Mouse (Mus musculus) heart, embryonic 13.5 days (tissue): ENCODE measurements around the gene Minos1. TPM values are rescaled to one million over a fixed set of nuclear protein-coding genes. Genes with fewer than 3 reads are reported as not detected.
A peak's percentile ranks its signal among the peaks of the same experiment; 100 is the strongest.

Source experiments
- ATAC-seq: fragments of 200-750 bp; cut with Nextera tagmentation; 2 replicates; pipeline ENCODE4 v1.8.0; 2017; ENCODE audit warnings: moderate TSS enrichment; ENCODE audit not compliant: insufficient number of reproducible peaks, low FRiP score, low TSS enrichment; ENCODE audit errors: extremely low read depth
- H3K27ac ChIP-seq: fragments of 300-500 bp; sonication (generic); replicated peaks from 2 replicates; pipeline ENCODE4 v1.5.1; 2015; ENCODE audit warnings: moderate library complexity, mild to moderate bottlenecking, inconsistent platforms
- H3K27me3 ChIP-seq: fragments of 300-500 bp; sonication (generic); replicated peaks from 2 replicates; pipeline ENCODE4 v1.6.1; 2015; ENCODE audit warnings: mild to moderate bottlenecking, inconsistent platforms
- H3K36me3 ChIP-seq: fragments of 300-500 bp; sonication (generic); 2 replicates; pipeline ENCODE4 v1.6.1; 2015; ENCODE audit warnings: mild to moderate bottlenecking, inconsistent platforms
- H3K4me1 ChIP-seq: fragments of 300-500 bp; sonication (generic); 2 replicates; pipeline ENCODE4 v1.6.1; 2015; ENCODE audit warnings: inconsistent platforms
- H3K4me2 ChIP-seq: fragments of 300-500 bp; sonication (generic); 2 replicates; pipeline ENCODE4 v1.6.1; 2015; ENCODE audit warnings: inconsistent platforms, mild to moderate bottlenecking, moderate library complexity
- H3K4me3 ChIP-seq: fragments of 300-500 bp; sonication (generic); 2 replicates; pipeline ENCODE4 v1.5.1; 2015; ENCODE audit warnings: moderate library complexity, mild to moderate bottlenecking, inconsistent platforms
- H3K9ac ChIP-seq: fragments of 300-500 bp; sonication (generic); 2 replicates; pipeline ENCODE4 v1.6.1; 2015; ENCODE audit warnings: inconsistent platforms, mild to moderate bottlenecking, moderate library complexity
- H3K9me3 ChIP-seq: fragments of 300-500 bp; sonication (generic); 2 replicates; pipeline ENCODE4 v1.6.1; 2016; ENCODE audit warnings: inconsistent platforms
- WGBS: fragments of 180-500 bp; shearing (Covaris S2); methylation state at CpG from one replicate; pipeline ENCODE4 v1.1.7; 2015; ENCODE audit warnings: mixed read lengths; 5-methylcytosine and 5-hydroxymethylcytosine counted together
- polyA plus RNA-seq: library from polyadenylated mRNA; unstranded; fragments of >200 nt; fragmentation: Nextera tagmentation; extraction: Ambion mirVana; gene quantifications from 2 replicates; pipeline ENCODE4 v1.2.1, GENCODE M21; 2015

The Minos1 gene
- polyA plus RNA-seq, 1 experiment from 2014 or later: 572 TPM

DNA sequence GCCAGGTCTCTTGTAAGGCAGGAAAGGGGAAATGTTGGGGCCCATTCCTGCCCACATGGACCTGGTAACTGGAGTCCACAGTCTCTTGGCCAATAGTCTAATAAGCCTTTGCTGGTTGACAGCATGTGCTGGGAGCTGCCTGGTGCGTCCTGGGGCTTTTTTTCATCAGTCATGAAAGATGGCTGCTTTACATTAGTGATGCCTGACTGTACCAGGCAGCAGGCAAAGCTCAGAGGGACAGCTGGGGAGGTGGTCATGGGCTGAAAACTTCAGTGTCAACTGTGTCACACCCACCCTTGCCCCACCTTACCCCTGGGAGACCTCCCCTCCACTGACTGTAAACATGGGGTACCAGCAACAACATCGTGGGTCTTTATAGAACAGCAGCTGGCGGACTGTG lies 75.2 kb downstream of the Minos1 start:
- no peak overlapping the region for H3K27ac ChIP-seq
- WGBS: 70% methylated on average over 3 of the region's 3 CpGs

DNA sequence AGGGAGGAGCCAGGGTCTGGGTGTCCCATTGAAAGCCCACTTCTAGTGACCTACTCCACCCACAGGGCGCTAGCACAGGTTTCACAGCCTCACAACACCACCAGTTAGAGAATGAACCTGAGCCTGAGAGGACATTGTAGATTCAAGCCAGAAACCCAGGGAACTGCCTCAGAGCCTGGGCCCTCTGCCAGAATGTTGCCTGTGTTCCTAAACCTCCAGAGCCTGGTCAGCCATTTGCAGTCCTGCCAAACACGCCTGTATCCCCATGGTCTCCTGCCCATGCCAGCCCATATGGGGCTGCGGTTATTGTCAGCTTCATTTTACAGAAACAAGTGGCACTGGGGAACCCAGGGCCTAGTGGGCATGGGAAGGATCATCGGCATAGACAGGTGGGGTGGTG lies 75.6 kb downstream of the Minos1 start:
- H3K4me3 ChIP-seq: no peak overlapping the region
- peaks cover 9% of the 10 kb centered on the region for H3K4me1 ChIP-seq
- peaks cover 21% of the 10 kb centered on the region; the same call in 1 of the 2 replicates for H3K27me3 ChIP-seq
- 70% methylated on average over 4 of the region's 4 CpGs for WGBS
- H3K36me3 ChIP-seq: no peaks in the 10 kb centered on the region
- no peak for ATAC-seq
- H3K9me3 ChIP-seq: no peaks in the 10 kb centered on the region
- H3K4me2 ChIP-seq: no peak overlapping the region
- H3K9ac ChIP-seq: no peak overlapping the region
- H3K27ac ChIP-seq: no peak overlapping the region

More for the DNA sequence above, 75.2 kb downstream of the Minos1 start:
- H3K9ac ChIP-seq: no peak overlapping the region
- no peaks in the 10 kb centered on the region for H3K36me3 ChIP-seq
- H3K4me2 ChIP-seq: no peak overlapping the region
- H3K4me3 ChIP-seq: no peak overlapping the region
- H3K4me1 ChIP-seq: peaks cover 9% of the 10 kb centered on the region
- no peak for ATAC-seq
- peaks cover 21% of the 10 kb centered on the region; the same call in 1 of the 2 replicates for H3K27me3 ChIP-seq
- no peaks in the 10 kb centered on the region for H3K9me3 ChIP-seq

DNA sequence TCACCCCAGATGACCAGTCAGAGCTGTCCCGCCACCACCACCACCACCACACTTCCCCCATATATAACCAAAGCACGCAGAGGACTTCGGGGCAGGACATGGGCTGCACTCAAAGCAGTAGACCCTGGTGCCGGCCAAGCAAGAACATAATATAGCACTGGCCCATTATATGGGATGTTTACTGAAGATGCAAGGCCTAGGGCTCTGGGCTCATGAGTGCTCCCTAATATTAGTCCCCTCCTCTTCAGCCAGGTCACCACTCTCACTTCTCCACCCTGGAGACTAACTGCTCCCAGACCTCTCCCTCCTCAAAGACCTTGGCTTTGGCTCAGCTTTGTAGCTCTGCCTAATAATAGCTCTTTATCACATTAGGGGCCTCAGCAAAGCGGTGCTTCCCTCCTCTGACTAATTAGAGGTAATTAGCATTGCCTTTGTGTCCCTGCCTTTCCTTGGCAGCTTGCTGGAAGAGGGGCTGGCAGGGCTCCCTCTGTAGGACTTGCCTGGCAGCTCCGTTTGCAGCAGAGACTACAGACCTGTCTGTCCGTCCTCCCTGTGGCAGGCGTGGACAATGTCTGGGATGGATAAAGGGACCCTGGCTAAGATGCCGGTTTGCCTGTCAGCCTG lies 76.5 kb downstream of the Minos1 start:
- Histone ChIP-seq H3K4me2 (no peak overlapping the region), H3K9ac (0 out of 2 replicates have a peak overlapping the region, but pooled peaks have one; percentile 1), H3K27ac (no peak overlapping the region), H3K27me3 (peaks cover 16% of the 10 kb centered on the region; the same call in 1 of the 2 replicates), H3K4me1 (peaks cover 9% of the 10 kb centered on the region), H3K36me3 (no peaks in the 10 kb centered on the region), H3K9me3 (no peaks in the 10 kb centered on the region), H3K4me3 (no peak overlapping the region)
- 47% methylated on average over 9 of the region's 9 CpGs for WGBS
- ATAC-seq: no peak

DNA sequence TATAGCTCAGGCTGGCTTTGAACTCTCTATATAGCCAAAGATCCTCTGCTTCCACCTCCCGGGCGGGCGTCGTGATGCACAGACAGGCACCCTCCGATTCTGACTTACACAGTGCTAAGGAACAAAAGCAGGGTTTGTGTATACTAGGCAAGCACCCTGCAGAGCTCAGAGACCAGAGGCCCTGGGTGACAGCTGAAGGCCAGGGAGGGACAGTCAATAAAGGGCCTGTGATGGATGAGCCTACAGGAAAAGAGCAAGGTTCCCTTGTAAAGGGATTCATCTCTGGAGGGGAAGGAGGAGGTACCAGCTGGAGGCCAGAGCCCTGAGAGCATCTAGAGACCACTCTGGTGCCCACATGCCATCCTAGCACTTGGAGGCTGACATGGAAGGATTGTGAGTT lies 77.5 kb downstream of the Minos1 start:
- no peaks in the 10 kb centered on the region for H3K9me3 ChIP-seq
- H3K4me1 ChIP-seq: peaks cover 9% of the 10 kb centered on the region
- no peak overlapping the region for H3K4me2 ChIP-seq
- no peak overlapping the region for H3K9ac ChIP-seq
- H3K4me3 ChIP-seq: no peak overlapping the region
- H3K27ac ChIP-seq: no peak overlapping the region
- 60% methylated on average over 5 of the region's 5 CpGs for WGBS
- ATAC-seq: no peak
- no peaks in the 10 kb centered on the region for H3K36me3 ChIP-seq
- H3K27me3 ChIP-seq: peaks cover 11% of the 10 kb centered on the region; the same call in 1 of the 2 replicates

DNA sequence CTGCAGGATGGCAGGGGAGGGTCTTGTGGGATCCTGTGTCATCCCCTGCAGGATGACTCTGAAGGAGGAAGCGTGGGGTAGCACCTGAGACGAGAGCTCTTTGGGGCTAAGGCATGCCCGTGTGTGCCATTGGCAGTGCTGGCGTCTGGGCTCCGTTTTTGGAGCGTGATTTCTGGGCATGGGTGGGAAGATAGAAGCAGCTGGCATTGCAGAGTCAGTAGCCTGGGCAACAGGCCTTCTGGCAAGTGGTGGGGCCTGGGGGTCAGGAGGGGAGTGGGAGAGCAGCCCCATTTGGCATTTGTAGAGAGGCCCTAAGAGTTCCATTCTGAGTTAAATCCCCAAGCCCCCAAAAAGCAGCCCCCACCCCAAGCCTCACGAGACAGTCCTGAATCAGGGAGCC lies 78.1 kb downstream of the Minos1 start:
- H3K9ac ChIP-seq: no peak overlapping the region
- H3K4me2 ChIP-seq: no peak overlapping the region
- ATAC-seq: no peak
- peaks cover 9% of the 10 kb centered on the region for H3K4me1 ChIP-seq
- no peaks in the 10 kb centered on the region for H3K9me3 ChIP-seq
- H3K27ac ChIP-seq: no peak overlapping the region
- peaks cover 6% of the 10 kb centered on the region; the same call in 1 of the 2 replicates for H3K27me3 ChIP-seq
- H3K4me3 ChIP-seq: no peak overlapping the region
- H3K36me3 ChIP-seq: no peaks in the 10 kb centered on the region
- WGBS: 80% methylated on average over 7 of the region's 7 CpGs

Other genes with a start within 250 kb of the Minos1 start
- 2.7 and 3.8 TPM in 2 replicates for gene Otud3, start 217.2 kb downstream of the Minos1 start, polyA plus RNA-seq
- gene Rnf186, start 164.0 kb downstream of the Minos1 start, polyA plus RNA-seq: not detected in 2 replicates
- gene Tmco4, start 158.2 kb downstream of the Minos1 start, polyA plus RNA-seq: 4.8 and 5.6 TPM in 2 replicates
- gene Htr6, start 55.5 kb downstream of the Minos1 start, polyA plus RNA-seq: not detected in 2 replicates
- 13.4 and 15.2 TPM in 2 replicates for gene Nbl1, start 38.1 kb downstream of the Minos1 start, polyA plus RNA-seq
- gene Capzb, start 61.8 kb upstream of the Minos1 start, polyA plus RNA-seq: 376 and 386 TPM in 2 replicates
- 8.8 and 10.2 TPM in 2 replicates for gene Pqlc2, start 179.6 kb upstream of the Minos1 start, polyA plus RNA-seq
- gene Akr7a5, start 179.6 kb upstream of the Minos1 start, polyA plus RNA-seq: 65.3 and 66.3 TPM in 2 replicates
- gene Mrto4, start 221.5 kb upstream of the Minos1 start, polyA plus RNA-seq: 77.9 and 91.9 TPM in 2 replicates
- gene Emc1, start 221.5 kb upstream of the Minos1 start, polyA plus RNA-seq: 39.6 and 41.0 TPM in 2 replicates
- 53.2 and 53.4 TPM in 2 replicates for gene Ubr4, start 221.5 kb upstream of the Minos1 start, polyA plus RNA-seq